Mouse (Mus musculus) v-Abl transformed pro-B cells (cell line): Measurements from ENCODE around the gene Sfrp2.

Source experiments
- in situ Hi-C, 2 experiments: fragments of 400-800 bp; cut with MboI; formaldehyde crosslinking; loops; one replicate each; pipeline ENCODE4 v1.15.1; 2025; ENCODE audit not compliant: unreplicated experiment in 2 of 2

Gene Sfrp2

DNA sequence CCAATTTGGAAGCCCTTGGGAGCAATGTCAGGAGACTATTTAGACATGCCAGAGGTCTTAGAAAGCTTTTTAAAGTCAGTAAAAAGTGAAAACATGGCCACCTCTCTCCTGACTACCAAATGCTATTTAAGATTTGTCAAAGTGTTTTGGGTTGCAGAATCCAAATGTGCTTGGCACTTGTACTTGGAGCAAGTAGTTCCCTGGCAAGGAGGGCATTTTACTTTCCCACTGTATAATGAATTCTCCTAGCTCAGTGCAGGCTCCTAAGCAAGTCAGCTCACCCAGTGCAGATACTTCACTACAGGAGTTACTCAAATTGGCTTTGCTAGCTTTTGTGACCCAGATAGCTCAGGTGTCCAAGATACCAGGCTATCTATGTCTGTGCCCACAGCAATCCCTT lies 46.7 kb downstream of the Sfrp2 start:
- in situ Hi-C loops: loop anchor here in 1 of 2 experiments (10.0 kb wide), 1 partner anchor 52 kb away; no protein-coding TSS in a partner anchor

DNA sequence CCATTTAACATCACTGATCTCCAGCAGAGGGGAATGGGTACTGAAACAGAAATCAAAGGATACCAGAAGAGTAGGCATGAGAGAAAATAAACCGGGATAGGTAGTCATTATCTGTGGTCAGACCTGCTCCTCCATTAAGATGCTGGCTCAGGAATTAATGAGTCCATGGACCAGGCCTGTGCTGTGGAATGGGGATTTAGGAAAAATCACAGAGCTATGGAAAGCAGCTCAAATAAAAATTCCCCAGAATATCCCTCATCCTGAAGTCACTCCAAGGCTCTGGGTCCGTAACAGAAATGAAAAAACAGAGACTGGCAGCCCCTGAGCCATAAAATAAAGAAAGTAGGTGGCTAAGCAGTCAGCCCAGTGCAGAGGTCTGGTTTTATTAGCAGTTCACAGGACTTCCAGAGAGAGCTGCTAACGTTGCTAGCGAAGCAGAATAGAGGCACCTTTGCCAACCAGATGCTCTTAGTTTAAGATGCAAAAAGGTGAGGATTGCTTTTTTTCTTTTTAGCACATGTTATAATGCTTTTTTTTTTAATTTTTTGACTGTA lies 50.3 kb downstream of the Sfrp2 start:
- in situ Hi-C loops: loop anchor here in 1 of 2 experiments (10.0 kb wide), 1 partner anchor 48 kb away; no protein-coding TSS in a partner anchor

DNA sequence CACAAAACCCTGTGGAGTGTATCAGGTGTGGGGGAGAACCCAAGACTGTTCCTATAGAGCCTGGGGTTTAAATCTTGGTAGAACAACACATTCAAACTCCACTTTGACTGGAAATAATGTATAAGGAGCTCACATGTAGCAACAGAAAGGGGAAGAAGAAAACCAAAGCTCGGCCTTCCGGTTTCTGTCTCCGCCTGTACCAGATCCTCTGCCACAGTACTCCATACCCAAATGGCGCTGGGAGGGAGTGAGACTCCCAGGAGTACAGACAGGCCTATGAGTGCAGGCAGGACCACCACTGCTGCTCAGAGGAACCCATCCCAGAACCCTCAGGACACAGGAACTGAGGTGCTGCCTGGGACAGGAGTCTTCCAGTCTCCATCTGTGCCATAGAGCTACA lies 57.7 kb downstream of the Sfrp2 start:
- in situ Hi-C loops: no loop called here
